Mouse (Mus musculus) CH12.LX (cell line): ENCODE results near the gene Gm5294.

Experiments
- CHD2 ChIP-seq: IDR thresholded peaks from 2 replicates; pipeline ENCODE4 v1.6.1; 2011; ENCODE audit warnings: low read length, improper control_type of control experiment
- CTCF ChIP-seq, 2 experiments: IDR thresholded peaks in 1 of 2; conservative IDR thresholded peaks in 1 of 2; 2 replicates each; pipeline ENCODE4 v1.5.1; 2011 to 2012; ENCODE audit warnings: low read depth in 2 of 2, low read length in 2 of 2, improper control_type of control experiment in 1 of 2, inconsistent platforms in 1 of 2, mild to moderate bottlenecking in 1 of 2, moderate library complexity in 1 of 2
- ELF1 ChIP-seq: IDR thresholded peaks from 2 replicates; pipeline ENCODE4 v1.6.1; 2014; ENCODE audit warnings: low read depth, mild to moderate bottlenecking, inconsistent platforms, low read length, improper control_type of control experiment
- HCFC1 ChIP-seq: IDR thresholded peaks from 2 replicates; pipeline ENCODE4 v1.6.1; 2012; ENCODE audit warnings: low read depth, mild to moderate bottlenecking, inconsistent platforms, low read length, improper control_type of control experiment
- MYC ChIP-seq: IDR thresholded peaks from 2 replicates; pipeline ENCODE4 v1.6.1; 2011; ENCODE audit warnings: low read depth, mild to moderate bottlenecking, improper control_type of control experiment, low read length
- POLR2A ChIP-seq: IDR thresholded peaks from 2 replicates; pipeline ENCODE4 v1.6.1; 2011; ENCODE audit warnings: low read depth, mild to moderate bottlenecking, improper control_type of control experiment, low read length
- USF1 ChIP-seq: IDR thresholded peaks from 2 replicates; pipeline ENCODE4 v1.6.1; 2014; ENCODE audit warnings: low read depth, mild to moderate bottlenecking, inconsistent platforms, low read length, improper control_type of control experiment
- ZC3H11A ChIP-seq: IDR thresholded peaks from 2 replicates; pipeline ENCODE4 v1.6.1; 2012; ENCODE audit warnings: low read depth, mild to moderate bottlenecking, inconsistent platforms, low read length, improper control_type of control experiment

GRCm38 (mm10) chr5:138819780-138820179 lies at the start of gene Gm5294:
- TF ChIP-seq POLR2A (no peak), USF1 (no peak), CTCF (conservative IDR thresholded peaks at IDR 0.05 in 1 of 2, IDR thresholded peaks at IDR 0.05 in 1 of 2; ENCODE audit: low read depth in 2 of 2, low read length in 2 of 2) (no peak), ELF1 (no peak), MYC (no peak), HCFC1 (no peak), ZC3H11A (no peak), CHD2 (no peak)
